Mouse (Mus musculus): Measurements from ENCODE around the gene Luzp1. TPM values are rescaled to one million over a fixed set of nuclear protein-coding genes. Genes with fewer than 3 reads are reported as not detected.

Gene Luzp1
- polyA plus RNA-seq, 1 experiment from 2014 or later: 124 TPM

DNA sequence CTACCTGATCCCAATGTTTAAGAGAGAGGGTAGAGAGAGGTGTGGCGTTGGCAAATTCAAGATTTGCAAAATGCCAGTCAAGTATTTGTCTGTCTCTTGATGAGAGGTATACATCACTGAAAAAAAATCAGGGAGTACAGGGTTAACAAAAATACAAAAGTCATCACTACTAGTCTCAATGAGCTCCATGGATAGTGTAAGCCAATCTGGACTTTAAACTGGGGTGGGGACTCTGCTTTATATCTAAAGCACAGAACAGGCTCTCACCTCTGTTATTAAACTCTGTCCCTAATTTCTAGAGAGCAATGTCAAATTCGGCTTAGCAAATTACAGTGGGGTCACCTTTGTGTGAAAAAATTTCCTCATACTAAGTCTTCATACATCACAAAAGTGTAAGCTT lies 88.1 kb downstream of the Luzp1 start:
- H3K27ac ChIP-seq: no peak overlapping the region
- H3K4me1 ChIP-seq: no peaks in the 10 kb centered on the region
- H3K9me3 ChIP-seq: no peaks in the 10 kb centered on the region
- H3K9ac ChIP-seq: no peak overlapping the region
- no peaks in the 10 kb centered on the region for H3K27me3 ChIP-seq
- WGBS: 88% methylated on average over 2 of the region's 2 CpGs
- no peak overlapping the region for H3K4me3 ChIP-seq
- H3K36me3 ChIP-seq: peaks cover 78% of the 10 kb centered on the region
- H3K4me2 ChIP-seq (replicated peaks): no peak overlapping the region
- no peak for ATAC-seq (ENCODE audit: insufficient number of reproducible peaks, insufficient read depth, low FRiP score, low TSS enrichment)

DNA sequence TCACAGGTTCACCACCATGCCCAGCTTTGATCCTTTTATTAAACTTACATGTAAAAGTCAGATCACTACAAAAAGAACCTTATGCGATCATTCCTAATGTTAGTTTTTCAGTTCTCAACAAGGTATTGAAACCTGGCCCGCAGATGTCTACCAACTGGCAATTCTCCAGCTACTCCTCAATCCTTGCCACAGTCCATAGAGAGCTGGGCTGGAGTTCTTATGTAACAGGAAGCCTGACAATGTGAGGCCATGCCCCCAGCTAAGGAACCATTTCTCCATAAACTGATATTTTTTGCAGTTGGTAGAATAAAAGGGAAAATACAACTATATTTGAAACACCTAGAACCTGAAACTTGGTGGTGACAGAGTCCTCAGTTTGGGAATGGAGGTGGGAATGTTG lies 90.1 kb downstream of the Luzp1 start:
- WGBS: 89% methylated on average over 2 of the region's 2 CpGs
- no peak overlapping the region for H3K4me3 ChIP-seq
- no peaks in the 10 kb centered on the region for H3K9me3 ChIP-seq
- no peaks in the 10 kb centered on the region for H3K27me3 ChIP-seq
- H3K4me1 ChIP-seq: no peaks in the 10 kb centered on the region
- H3K4me2 ChIP-seq (replicated peaks): no peak overlapping the region
- H3K36me3 ChIP-seq: peaks cover 80% of the 10 kb centered on the region
- no peak overlapping the region for H3K27ac ChIP-seq
- ATAC-seq (ENCODE audit: insufficient number of reproducible peaks, insufficient read depth, low FRiP score, low TSS enrichment): no peak
- H3K9ac ChIP-seq: no peak overlapping the region

DNA sequence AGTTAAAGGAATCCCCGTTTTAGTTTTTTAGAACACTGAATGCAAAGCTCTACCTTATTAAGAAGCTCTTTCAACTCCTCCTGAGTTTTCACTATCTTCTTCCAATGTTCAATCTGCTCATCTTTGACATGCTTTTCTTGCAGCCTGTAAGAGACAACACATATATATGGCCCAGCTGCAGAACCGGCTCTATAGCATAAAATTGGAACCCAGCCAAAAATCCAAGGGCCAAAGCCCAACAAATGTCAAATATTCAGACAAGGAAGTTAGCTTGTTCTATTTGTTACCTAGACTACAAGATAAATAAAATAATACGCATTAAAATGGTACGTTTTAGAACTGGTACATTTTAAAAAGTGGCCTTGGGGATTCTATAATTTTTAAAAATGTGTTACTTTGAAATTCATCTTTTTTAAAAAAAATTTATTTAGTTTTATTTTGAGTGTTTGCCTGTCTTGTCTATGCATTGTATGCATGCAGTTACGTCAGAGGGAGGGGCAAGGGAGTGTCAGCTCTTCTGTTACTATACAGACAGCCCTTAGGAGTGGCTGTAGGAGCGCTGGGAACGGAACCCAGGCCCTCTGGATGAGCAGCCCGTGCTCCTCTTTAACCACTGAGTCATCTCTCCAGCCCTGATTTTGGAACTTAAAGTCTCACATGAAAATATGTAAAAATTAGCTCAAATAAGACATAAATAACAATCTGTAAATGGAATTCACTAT lies 90.9 kb downstream of the Luzp1 start:
- H3K4me1 ChIP-seq: no peaks in the 10 kb centered on the region
- ATAC-seq (ENCODE audit: insufficient number of reproducible peaks, insufficient read depth, low FRiP score, low TSS enrichment): no peak
- 90% methylated on average over 8 of the region's 8 CpGs for WGBS
- no peak overlapping the region for H3K4me3 ChIP-seq
- H3K27me3 ChIP-seq: no peaks in the 10 kb centered on the region
- H3K4me2 ChIP-seq (replicated peaks): no peak overlapping the region
- no peak overlapping the region for H3K9ac ChIP-seq
- H3K36me3 ChIP-seq: peaks cover 81% of the 10 kb centered on the region
- no peaks in the 10 kb centered on the region for H3K9me3 ChIP-seq
- no peak overlapping the region for H3K27ac ChIP-seq

DNA sequence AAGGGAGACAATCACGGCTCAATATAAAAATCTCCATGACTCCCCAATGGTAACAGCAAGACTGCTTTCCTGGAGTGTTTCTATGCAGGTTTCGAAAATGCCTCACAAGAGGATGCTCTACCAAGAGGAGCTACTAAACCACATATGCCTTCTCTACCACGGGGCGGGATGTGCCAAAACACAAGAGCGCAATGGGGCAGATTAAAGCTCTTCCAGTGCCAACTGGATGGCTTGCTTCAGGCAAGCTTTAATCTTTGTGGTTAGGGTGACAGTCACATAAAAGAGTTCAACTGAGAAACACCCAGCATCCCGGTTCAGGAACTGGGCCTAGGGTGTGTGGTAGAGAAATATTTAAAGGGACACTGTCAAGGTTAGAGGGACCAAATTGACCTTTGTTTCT lies 93.2 kb downstream of the Luzp1 start:
- Histone ChIP-seq H3K9me3 (no peaks in the 10 kb centered on the region), H3K4me3 (no peak overlapping the region), H3K4me2 (replicated peaks) (no peak overlapping the region), H3K27me3 (no peaks in the 10 kb centered on the region), H3K36me3 (peaks cover 75% of the 10 kb centered on the region), H3K4me1 (no peaks in the 10 kb centered on the region), H3K9ac (no peak overlapping the region), H3K27ac (no peak overlapping the region)
- WGBS: 87% methylated on average over 6 of the region's 6 CpGs
- ATAC-seq (ENCODE audit: insufficient number of reproducible peaks, insufficient read depth, low FRiP score, low TSS enrichment): no peak

DNA sequence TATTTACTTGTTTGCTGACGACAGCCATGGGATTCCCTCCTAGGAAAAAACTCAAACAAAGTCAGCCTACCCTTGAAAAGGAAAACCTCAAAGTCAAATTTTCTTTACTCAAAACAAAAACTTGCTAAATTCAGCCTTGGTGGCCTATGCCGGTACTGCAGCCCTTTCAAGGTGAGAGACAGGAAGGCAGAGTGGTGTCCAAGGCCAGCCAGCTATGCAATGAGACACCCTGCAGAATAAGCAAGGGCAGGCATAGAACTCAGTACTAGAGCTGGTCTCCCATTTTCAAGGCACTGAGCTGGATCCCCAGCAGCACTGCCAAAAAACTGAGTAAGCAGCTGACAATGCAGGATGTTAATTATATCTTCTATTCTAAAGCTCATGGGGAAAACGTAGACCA lies 99.1 kb downstream of the Luzp1 start:
- Histone ChIP-seq H3K4me2 (replicated peaks) (no peak overlapping the region), H3K36me3 (peaks cover 73% of the 10 kb centered on the region), H3K27ac (no peak overlapping the region)

DNA sequence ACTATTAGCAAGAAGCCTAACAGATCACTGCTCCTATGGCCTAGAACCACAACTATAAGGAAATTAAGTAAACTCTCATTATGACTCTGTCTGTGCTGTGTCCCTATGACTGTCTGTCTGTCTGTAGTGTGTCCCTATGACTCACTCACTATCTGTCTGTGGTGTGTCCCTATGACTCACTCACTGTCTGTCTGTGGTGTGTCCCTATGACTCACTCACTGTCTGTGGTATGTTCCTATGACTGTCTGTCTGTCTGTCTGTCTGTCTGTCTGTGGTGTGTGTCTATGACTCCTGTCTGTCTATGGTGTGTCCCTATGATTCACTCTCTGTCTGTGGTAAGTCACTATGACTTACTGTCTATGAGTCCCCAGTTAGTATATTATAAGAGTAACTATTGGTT lies 100.4 kb downstream of the Luzp1 start:
- no peak overlapping the region for H3K4me3 ChIP-seq
- no peak for ATAC-seq (ENCODE audit: insufficient number of reproducible peaks, insufficient read depth, low FRiP score, low TSS enrichment)
- no peaks in the 10 kb centered on the region for H3K4me1 ChIP-seq
- peaks cover 60% of the 10 kb centered on the region for H3K36me3 ChIP-seq
- no peak overlapping the region for H3K4me2 ChIP-seq (replicated peaks)
- H3K9me3 ChIP-seq: no peaks in the 10 kb centered on the region
- H3K27ac ChIP-seq: no peak overlapping the region
- H3K9ac ChIP-seq: no peak overlapping the region
- no peaks in the 10 kb centered on the region for H3K27me3 ChIP-seq

More for the DNA sequence above, 99.1 kb downstream of the Luzp1 start:
- 83% methylated on average over 3 of the region's 3 CpGs for WGBS
- Histone ChIP-seq H3K4me1 (no peaks in the 10 kb centered on the region), H3K9ac (no peak overlapping the region), H3K9me3 (no peaks in the 10 kb centered on the region), H3K4me3 (no peak overlapping the region), H3K27me3 (no peaks in the 10 kb centered on the region)
- ATAC-seq (ENCODE audit: insufficient number of reproducible peaks, insufficient read depth, low FRiP score, low TSS enrichment): no peak

DNA sequence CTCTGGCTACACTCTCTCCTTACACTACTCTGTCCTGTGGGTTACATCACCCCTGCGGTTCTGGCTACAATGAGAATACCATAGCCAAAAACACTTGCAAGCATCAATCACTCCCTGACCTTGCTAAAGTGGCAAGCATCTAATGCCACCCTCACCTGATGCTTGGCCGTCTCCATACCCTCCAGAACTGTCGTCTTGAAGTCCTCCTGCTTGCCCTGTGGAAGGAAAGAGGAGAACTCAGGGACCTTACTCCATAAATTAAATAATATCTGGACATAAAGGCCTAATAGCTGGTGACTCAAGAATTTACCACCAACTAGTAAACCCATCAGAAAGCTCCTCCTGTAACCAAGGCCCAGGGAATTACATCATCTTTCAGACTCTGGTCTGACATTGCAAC lies 112.3 kb downstream of the Luzp1 start:
- WGBS: 94% methylated on average over 3 of the region's 3 CpGs
- no peaks in the 10 kb centered on the region for H3K4me1 ChIP-seq
- H3K27me3 ChIP-seq: no peaks in the 10 kb centered on the region
- 0 out of 2 replicates have a peak, but pooled peaks cover 10% of the 10 kb centered on the region for H3K36me3 ChIP-seq
- no peak overlapping the region for H3K4me2 ChIP-seq (replicated peaks)
- no peak for ATAC-seq (ENCODE audit: insufficient number of reproducible peaks, insufficient read depth, low FRiP score, low TSS enrichment)
- H3K4me3 ChIP-seq: no peak overlapping the region
- H3K9me3 ChIP-seq: no peaks in the 10 kb centered on the region
- H3K9ac ChIP-seq: no peak overlapping the region
- H3K27ac ChIP-seq: no peak overlapping the region

DNA sequence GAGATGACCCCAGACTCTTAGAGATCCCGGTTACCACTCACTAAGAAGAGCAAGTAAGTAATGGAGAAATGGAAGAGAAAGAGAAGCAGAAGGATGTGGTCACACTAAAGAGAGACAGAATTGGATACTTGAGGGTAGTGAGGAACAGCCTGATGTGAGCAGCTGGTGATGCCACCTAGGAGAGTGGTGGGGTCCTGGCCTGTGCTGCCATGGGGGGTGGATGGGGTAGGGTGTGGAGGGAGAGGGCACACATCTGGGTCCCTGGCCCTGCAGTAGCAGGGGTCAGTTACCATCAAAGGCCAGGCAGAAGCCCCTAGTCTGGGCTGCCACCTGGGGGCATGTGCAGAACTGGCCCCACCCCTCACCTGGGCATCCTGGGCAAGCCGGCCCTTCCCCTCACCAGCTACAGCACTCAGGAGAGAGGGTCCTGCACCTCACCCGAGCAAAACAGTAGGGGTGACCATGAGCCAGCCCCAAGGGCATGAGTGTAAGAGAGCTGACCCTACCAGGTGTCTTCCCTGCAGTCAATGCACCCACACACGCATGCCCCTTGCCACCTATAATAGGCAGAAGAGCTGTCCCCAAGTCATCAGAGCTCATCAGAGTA lies 117.8 kb downstream of the Luzp1 start:
- H3K4me1 ChIP-seq: no peaks in the 10 kb centered on the region
- H3K9me3 ChIP-seq: no peaks in the 10 kb centered on the region
- H3K4me2 ChIP-seq (replicated peaks): no peak overlapping the region
- no peak overlapping the region for H3K4me3 ChIP-seq
- H3K9ac ChIP-seq: no peak overlapping the region
- ATAC-seq (ENCODE audit: insufficient number of reproducible peaks, insufficient read depth, low FRiP score, low TSS enrichment): 0 out of 2 replicates have a peak, but pooled peaks have one; percentile 35
- H3K27ac ChIP-seq: no peak overlapping the region
- peaks cover 8% of the 10 kb centered on the region; the same call in 1 of the 2 replicates for H3K36me3 ChIP-seq
- WGBS: 78% methylated on average over 4 of the region's 4 CpGs
- no peaks in the 10 kb centered on the region for H3K27me3 ChIP-seq

DNA sequence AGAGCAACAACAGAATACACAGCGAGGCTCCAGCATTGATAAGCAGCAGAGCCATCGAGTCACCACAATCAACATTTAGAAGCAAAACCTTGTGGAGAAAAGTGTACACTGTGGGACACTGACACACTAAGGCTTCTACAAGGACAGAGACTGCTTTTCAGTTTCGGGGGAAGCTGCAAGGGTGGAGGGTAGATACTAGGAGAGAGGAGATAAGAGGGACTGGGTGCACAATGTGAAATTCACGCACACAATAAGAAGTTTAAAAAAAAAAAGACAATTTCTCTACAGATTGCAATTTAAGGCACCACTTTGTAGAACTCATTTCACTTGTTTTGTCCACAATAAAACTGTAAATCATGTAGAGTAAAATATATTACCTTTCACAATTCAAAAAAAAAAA lies 118.4 kb downstream of the Luzp1 start:
- no peak overlapping the region for H3K9ac ChIP-seq
- H3K27me3 ChIP-seq: no peaks in the 10 kb centered on the region
- no peak overlapping the region for H3K27ac ChIP-seq
- H3K4me2 ChIP-seq (replicated peaks): no peak overlapping the region
- no peak for ATAC-seq (ENCODE audit: insufficient number of reproducible peaks, insufficient read depth, low FRiP score, low TSS enrichment)
- H3K4me1 ChIP-seq: no peaks in the 10 kb centered on the region
- WGBS: 91% methylated on average over 4 of the region's 4 CpGs
- H3K36me3 ChIP-seq: peaks cover 8% of the 10 kb centered on the region; the same call in 1 of the 2 replicates
- no peaks in the 10 kb centered on the region for H3K9me3 ChIP-seq
- no peak overlapping the region for H3K4me3 ChIP-seq

DNA sequence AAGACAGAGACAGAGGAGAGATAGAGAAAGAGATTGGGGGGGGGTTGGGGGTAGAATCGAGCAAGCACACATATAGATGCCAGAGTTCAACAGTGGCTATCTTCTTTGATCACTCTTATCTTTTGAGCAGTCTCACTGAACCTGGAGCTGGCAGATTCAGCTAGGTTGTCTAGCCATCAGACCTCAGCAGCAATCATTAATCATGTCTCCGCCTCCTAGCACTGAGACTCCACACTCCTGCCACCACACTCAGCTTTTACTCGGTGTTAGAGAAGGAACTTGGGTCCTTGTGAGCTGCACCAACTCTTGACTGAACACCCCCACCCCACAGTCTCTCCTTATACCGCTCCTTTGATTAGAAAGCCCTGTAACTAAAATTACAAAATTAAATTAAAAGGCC lies 122.5 kb downstream of the Luzp1 start:
- Histone ChIP-seq H3K36me3 (peaks cover 3% of the 10 kb centered on the region; the same call in 1 of the 2 replicates), H3K4me2 (replicated peaks) (no peak overlapping the region), H3K4me1 (peaks cover 3% of the 10 kb centered on the region; the same call in 1 of the 2 replicates), H3K9me3 (no peaks in the 10 kb centered on the region), H3K4me3 (no peak overlapping the region), H3K27me3 (no peaks in the 10 kb centered on the region), H3K9ac (no peak overlapping the region), H3K27ac (no peak overlapping the region)
- no peak for ATAC-seq (ENCODE audit: insufficient number of reproducible peaks, insufficient read depth, low FRiP score, low TSS enrichment)
- 81% methylated on average over 4 of the region's 4 CpGs for WGBS

DNA sequence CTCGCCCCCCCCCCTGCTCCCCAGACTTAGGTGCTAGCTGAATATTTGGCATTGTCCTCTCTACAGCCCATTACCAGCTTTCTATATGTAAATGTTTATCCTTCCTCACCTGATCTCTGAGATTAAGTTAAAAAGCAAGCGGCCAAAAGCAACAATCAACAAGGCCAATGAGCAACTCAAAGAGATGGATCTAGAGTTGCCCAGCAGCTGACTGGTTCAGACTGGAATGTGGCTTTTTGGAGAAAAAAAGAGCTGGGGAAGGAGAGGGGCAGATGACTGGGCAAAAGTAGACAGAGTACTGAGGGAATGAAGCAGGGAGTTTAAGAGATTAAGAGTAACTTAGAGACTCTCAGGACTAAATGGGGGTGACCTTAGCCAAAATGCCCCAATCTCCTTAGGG lies 124.4 kb downstream of the Luzp1 start:
- Histone ChIP-seq H3K9me3 (no peaks in the 10 kb centered on the region), H3K4me2 (replicated peaks) (no peak overlapping the region), H3K4me1 (peaks cover 7% of the 10 kb centered on the region), H3K9ac (no peak overlapping the region), H3K27ac (no peak overlapping the region), H3K4me3 (no peak overlapping the region), H3K27me3 (no peaks in the 10 kb centered on the region), H3K36me3 (peaks cover 3% of the 10 kb centered on the region; the same call in 1 of the 2 replicates)
- ATAC-seq (ENCODE audit: insufficient number of reproducible peaks, insufficient read depth, low FRiP score, low TSS enrichment): no peak
- 90% methylated on average over 2 of the region's 2 CpGs for WGBS

DNA sequence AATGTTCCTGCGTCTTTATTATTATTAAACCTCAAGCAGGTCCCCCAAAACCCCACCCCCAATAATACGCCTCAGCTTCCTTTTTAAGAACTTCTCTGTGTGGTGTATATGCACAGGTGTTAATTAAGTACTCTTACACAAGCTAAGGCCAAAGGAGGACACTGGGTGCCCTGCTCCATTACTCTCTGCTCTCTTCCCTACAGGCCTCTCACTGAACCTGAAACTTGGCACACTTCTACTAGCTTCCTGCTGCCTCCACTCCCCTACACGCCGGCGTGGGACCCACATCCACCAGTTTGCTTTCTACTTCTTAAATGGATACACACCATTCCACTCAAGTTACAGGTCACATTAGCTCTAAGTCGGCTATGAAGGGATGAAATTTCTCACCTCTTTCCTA lies 125.7 kb downstream of the Luzp1 start:
- no peak for ATAC-seq (ENCODE audit: insufficient number of reproducible peaks, insufficient read depth, low FRiP score, low TSS enrichment)
- Histone ChIP-seq H3K9ac (no peak overlapping the region), H3K9me3 (no peaks in the 10 kb centered on the region), H3K4me1 (peaks cover 7% of the 10 kb centered on the region), H3K4me2 (replicated peaks) (no peak overlapping the region), H3K27me3 (no peaks in the 10 kb centered on the region), H3K4me3 (no peak overlapping the region), H3K36me3 (peaks cover 2% of the 10 kb centered on the region; the same call in 1 of the 2 replicates), H3K27ac (no peak overlapping the region)
- 81% methylated on average over 6 of the region's 6 CpGs for whole genome bisulfite sequencing

Data from embryonic facial prominence, embryonic 12.5 days (tissue).